Mouse (Mus musculus): ENCODE measurements at regions not wholly inside any gene's neighbourhood (a gene's known extent, or its start where the extent isn't known, plus 50 kb on each side); places are given as distances from the start of the nearest gene placed in this dataset.

DNA sequence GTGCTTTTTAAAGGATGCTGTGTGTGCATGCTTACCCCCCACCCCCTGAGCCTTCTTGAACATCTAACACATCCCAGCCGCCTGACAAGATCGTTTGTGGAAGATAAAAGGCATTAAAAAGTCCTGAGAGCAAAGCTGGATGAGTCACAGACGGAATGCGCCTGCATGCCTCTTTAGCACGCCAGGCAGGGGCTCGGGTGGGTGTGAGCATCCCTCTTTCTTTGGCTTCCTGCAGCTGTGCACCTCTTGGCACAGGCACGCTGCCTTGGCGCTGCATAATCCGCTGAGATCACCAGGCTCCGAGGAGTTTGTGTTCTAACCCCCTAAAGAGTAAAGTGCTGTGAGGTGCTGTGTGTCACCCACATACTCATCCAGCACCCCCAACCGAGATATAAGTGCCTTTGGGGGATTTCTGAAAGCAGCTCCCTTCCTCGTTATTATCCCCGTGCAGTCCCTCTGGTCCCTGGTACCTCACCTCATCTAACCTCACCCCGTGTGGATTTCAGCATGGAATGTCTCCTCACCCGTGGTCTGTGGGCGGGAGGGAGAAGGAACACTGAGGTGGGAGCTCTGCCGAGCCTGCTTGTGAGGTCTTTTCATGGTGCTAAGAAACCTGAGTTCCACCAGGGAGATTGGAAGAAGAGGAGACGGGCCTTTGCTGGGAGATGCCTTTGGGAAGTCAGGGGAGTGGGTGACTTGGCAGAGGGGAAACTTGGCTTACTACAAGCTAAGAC, 117.8 kb upstream of the Topaz1 start:
- no peak for DNase-seq

DNA sequence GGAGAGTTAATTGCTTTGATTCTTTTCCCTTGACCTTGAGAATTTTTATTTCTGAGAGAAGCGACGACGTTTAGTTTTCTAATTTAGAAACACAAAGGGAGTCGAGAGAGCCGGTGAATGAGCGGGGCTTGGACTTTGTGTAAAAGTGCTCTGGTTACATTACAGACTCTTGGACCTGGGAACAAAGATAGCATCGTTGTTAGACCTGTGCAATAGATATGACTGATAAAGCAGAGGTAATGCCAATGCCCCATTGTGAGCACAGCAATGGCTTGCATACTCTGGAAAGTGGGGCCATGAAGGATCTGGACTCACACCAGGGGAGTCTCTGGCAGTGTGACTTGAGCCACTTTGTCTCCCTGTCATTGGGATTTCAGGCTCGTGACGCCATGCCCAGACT, 115.4 kb upstream of the Topaz1 start:
- DNase-seq, result no peak

DNA sequence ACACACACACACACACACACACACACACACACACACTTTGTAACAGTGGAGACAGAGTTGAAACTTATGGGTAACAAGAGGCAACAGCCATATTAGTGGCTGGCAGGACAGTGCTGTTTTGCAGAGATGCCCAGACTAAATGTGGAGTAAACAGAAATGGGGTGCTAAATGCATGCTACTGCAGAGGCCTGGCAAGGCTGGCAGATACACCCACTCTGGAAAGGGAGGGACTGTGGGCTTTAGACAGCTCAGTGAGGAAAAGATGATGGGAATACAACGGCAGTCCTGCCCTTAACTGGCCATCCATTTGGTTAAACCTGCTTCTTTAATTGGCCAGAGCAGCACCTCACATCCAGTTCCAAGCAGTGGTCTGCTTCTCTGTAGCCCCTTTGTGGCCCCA, 113.7 kb upstream of the Topaz1 start:
- DNase-seq, result no peak

DNA sequence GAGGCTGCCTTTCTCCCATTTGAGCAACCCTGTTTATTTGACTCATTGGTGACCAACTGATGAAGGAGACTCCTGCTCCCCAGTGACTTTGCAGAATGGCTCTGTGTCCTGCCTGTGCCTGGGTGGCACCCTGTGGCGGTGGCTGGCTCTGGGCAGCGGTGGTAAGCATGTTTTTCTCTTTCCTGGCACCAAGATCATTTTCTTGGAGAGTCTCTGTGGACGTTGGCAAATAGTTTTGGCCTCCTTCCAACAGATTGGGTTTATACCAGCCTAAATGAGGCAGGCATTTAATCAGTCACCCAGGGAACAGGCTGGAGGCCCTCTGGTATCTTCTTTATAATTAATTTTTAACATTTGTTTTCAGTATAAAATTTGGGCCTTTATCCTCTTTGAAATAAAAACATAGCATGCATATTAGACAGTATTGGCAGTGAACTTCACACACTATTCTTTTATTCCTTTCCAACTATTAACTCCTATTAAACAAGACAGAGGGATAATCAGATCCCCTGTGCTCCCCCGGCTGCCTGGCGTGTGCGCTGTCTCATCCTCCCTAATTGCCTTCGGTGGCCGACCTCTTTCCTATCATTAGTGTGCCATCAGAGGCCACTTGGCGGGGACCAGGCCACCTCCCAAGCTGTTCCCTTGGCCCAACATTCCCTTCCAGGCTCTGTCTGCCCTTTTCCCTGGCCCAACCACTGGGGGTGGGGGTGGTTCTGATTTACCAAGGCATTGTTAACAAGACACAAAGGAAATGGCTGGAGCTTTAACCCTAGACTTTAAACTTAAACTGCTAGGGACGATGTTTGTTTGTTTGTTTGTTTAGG, 111.8 kb upstream of the Topaz1 start:
- no peak for DNase-seq

DNA sequence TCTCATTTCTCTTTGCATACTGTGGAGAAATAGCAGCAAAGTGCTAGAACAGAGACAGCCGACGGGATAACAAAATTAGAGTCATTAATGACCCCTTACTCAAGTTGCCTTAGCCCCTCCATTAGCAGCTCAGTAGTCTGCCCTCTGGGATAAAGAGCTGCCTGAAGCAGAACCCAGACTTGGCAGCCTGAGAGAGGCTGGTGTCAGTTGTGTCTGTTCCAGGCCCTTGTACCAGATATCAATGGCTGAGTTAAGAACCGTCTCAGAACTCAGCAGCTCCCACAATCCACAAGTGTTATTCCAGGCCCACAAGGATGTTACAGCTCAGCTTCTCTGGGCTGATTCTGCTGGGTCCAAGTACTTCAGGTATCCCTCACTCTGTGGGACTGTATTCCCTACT, 109.6 kb upstream of the Topaz1 start:
- no peak for DNase-seq

DNA sequence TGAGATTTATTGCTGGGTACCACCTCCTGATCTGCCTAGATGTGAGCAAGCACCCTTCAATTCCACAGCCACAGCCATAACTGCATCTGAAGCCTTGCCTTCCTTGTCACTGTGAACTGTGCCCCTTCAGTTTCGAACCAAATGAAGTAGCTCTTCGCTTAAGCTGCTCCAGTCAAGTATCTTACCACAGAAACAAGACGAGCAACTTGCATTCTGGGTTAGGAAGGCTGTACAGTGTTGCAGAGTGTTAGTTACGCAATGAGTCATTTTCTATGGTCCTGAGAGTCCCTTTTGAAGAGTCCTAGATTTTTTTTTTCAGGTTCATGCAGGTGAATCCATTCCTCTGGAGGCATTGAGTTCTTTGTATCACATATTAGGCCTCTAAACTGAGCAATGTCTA, 107.9 kb upstream of the Topaz1 start:
- DNase-seq, result no peak

DNA sequence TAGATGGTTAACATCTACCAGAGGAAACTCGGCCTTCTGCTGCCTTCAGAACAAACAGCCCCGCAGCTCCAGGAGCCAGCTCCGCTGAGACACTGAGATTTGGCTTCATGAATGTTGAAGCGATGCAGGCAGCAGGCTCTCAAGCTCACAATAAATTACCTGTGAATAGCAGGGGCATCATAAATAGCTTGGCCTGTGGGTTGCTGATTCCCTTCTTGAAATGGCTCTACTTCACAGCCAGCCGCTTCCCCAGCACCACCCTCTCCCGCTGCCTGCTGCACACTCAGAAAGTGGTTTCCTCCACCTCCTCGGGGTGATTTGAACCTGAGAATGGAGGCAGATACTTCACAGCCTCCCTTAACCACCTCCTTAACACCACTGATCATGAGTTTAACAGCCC, 104.2 kb upstream of the Topaz1 start:
- no peak for DNase-seq

DNA sequence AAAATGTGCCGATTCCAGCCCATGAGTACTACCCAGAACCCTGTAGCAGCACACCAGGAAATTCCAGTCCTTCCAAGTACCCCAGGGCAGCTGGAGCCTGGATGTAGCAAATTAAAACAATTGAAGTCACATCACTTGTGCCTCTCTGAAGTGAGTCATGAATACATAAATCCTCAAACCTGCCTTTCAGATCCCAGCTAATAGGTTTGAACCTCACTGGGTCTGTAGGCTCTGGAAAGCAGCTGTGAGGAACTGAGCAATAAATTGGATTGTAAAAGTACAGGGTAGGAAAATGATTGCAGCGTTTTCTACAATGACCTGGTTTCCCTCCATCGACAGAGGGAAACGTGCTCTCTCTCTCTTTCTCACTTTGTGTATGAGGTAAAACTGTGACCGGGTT, 101.6 kb upstream of the Topaz1 start:
- DNase-seq, result no peak

DNA sequence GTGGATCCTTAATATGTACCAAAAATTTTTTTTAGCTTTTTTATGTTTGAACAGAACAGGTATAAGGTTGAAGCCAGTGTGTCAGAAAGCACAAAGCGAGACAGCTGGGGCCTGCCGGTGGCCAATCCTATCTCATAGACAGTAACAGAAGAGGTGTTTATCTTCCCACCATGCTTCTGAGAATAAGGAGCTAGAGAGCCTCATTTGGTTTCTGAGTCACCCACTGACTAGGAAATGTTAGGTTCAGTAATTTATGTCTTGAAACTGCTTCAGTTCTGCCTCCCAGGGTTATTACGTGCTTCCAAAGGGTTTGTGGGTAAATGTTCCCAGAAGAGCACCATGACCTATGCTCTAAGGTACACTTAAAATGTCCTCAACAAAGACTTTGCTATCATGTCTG, 96.3 kb upstream of the Topaz1 start:
- DNase-seq, result no peak

DNA sequence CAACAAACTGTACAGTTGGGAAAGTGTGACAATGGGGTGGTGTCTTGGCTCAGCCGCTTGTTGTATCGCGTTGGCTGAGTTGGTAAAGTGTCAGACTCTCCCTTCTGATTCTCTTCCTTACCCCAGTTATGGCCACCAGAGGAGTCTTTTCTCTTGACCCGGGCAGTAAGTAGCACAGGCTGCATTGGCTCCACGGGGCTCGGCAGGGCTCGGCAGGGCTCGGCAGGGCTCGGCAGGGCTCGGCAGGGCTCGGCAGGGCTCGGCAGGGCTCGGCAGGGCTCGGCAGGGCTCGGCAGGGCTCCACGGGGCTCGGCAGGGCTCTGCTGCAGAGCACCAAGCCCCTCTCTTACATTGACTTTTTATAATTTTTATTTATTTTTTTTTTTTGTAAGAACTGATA, 91.6 kb upstream of the Topaz1 start:
- DNase-seq, result peak; percentile 42 to 46

DNA sequence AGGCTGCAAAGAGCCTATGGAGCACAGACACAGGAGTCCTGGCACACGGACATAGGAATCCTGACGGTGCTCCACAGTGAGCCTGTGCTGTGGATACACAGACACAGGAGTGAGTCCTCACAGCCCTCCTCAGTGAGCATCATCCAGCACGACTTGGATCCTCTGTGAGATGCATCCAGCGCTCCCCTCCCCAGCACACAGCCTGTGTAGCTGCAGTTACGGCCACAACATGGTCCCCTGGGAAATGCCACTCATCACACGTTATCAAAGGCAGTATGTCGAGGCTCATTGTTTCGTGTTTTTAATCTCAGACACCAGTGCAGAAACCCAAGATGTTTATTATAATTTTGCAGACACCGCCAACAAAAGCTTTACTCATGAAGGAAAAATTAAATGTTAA, 87.1 kb upstream of the Topaz1 start:
- DNase-seq, result no peak

DNA sequence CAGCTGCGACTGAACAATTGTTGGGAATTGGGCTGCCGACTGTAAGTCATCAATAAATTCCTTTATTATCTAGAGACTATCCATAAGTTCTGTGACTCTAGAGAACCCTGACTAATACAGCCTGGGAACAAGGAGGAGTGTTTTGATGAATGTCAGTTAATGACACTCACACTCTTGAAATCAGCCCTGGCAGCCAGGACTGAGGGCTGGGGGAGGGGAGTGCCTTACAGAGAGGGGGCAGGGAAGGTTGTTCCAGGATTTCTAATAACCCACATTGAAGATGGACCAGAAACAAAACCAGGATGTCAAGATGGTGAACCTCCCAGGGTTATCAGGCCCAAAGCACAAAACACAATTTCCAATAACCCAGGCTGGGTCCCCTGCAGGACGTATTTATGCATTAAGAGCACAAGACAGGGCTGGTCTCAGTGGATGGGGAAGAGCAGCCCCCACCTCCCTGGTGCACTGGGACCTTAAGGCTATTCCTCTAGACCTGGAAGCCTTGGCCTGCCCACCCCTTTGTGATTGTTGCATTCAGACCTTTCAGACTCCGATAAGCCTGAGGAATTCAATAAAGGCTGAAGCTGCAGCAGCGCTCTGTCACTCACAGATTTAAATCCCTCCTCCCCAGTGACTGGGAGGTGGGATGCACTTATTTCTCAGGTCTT, 80.0 kb upstream of the Topaz1 start:
- DNase-seq, result no peak

DNA sequence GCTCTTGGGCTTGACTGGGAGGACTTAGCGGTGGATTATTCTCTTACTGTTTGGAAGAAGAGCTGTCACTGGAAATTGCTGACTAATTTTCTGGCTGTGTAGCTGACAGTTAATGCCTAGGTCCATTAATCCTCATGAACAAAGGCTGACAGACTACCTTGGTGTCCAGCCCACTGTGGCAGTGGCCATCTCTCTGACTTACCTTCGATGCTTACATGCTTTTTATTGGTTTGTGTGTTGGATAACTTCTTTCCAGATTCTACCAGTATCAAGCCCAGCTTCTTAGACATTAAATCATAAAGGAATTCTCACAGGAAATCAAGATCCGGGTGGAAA, 79.5 kb upstream of the Topaz1 start:
- no peak for DNase-seq

DNA sequence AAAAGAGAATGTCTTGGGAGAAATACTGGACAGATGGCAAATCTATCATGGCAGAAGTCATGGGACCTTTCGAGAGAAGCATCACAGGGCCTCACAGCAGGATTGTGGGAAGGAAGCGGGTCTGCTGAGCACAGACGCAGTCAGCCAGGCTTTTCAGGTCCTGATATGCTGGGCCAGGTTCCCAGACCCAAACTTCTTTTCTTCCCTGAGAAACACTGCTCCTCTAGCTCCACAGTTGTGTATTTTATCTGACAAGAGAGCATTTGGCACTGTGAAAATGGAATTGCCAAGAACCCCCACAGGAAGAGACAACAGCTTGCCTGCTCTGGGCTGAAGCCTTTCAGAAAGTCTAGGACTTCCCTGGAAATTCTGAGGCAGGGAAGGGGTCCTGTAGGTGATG, 73.4 kb upstream of the Topaz1 start:
- DNase-seq, result no peak

DNA sequence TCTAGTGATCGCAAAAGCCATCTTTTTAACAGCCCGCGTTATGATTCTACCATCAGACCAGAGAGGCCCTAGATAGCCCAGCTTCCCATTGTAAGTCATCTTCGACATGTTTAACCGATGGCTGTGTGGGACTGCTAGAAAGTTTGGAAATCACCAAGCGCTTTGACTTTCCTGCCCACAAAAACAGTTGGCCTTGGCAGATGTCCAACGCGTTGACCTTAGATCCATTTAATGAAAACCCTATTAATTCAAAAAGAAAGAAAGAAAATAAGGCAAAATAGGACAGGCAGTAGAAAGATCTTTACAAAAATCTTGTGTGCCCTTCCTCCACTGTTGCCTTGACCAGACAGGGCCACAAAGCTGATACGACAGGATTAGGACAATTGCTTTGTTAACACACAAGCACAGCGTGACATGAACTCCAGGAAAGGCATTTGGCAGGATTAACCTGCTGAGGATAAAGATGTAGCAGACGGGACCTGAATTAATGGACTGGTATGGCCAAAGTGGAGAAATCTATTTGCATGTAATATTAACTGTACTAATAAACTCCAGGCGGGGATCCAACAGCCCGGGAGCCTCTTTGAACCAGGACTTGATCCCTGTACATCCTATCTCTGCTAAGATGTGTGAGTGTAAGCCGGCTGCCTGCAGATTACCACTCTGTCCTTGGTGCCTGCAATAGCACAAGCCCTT, 69.0 kb upstream of the Topaz1 start:
- DNase-seq, result no peak

DNA sequence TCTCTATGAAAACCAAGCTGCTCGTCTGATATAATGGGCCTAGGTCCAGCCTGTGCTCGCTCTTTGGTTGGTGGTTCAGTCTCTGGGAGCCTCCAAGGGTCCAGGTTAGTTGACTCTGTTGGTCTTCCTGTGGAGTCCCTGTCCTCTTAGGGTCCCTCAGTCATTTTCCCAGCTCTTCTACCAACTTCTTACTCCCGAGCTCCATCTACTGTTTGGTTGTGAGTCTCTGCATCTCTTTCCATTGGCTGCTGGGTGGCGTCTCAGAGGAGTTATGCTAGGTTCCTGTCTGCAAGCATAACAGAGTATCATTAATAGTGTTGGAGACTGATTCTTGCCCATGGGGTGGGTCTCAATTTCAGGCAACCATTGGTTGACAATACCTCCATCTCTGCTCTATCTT, 60.0 kb upstream of the Topaz1 start:
- no peak for DNase-seq

DNA sequence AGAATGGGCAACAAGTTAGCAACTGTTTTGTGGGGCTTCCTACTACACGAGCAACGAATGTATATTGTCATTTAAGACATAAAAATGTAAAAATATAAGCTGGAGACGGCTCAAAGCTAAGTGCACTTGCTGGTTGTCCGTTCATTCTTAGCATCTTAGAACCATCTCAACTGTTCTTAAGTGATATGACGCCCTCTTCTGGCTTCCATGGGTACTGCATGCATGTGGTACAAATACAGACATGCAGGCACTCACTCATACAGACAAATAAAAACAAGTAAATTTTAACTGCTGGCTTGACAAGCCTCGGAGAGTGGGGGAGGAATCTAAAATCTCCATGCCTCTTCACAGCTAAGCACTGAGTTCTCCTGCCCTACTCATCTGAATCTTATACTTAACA, 55.3 kb upstream of the Topaz1 start:
- peak in 1 of 2 experiments; percentile 4 for DNase-seq

DNA sequence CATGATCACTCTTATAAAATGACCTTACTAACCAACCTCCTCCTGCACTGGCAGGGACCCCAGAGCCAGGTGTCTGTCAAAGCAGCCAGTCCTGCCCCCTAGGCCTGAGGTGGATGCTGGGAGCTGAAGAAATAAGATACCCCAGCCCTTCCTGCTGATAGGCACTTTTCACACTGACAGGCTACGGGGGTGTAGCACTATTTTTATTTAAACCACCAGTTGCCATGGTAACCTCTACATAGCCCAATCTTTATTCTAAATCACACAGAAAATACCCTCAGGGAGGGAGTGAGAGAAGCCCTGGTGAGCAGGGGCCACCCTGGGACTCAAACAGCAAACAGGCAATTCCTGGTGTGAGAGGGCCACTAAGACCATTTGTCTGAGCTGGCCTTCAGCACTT, 51.4 kb upstream of the Topaz1 start:
- DNase-seq, result no peak
